Mouse (Mus musculus) megakaryocyte, embryonic 14.5 days (primary cell): ENCODE measurements around the gene Cyp4f40. TPM values are rescaled to one million over a fixed set of nuclear protein-coding genes. Genes with fewer than 3 reads are reported as not detected.
"Not testable (repeated sequence)": the region's sequence is repeated elsewhere in the genome, so short reads cannot be mapped to it uniquely, and the experiment has no call there.

Experiments used
- H3K27me3 ChIP-seq: replicated peaks from 2 replicates; pipeline ENCODE3; 2012; ENCODE audit warnings: inconsistent platforms
- H3K36me3 ChIP-seq: replicated peaks from 2 replicates; pipeline ENCODE3; 2012; ENCODE audit warnings: low read length, inconsistent platforms, mixed read lengths
- H3K4me1 ChIP-seq: 2 replicates; pipeline ENCODE4 v1.6.1; 2012; ENCODE audit warnings: inconsistent platforms
- H3K4me3 ChIP-seq: replicated peaks from 2 replicates; pipeline ENCODE3; 2012; ENCODE audit warnings: moderate library complexity, mild to moderate bottlenecking, inconsistent platforms
- H3K9me3 ChIP-seq: 2 replicates; pipeline ENCODE4 v1.6.1; 2012; ENCODE audit warnings: inconsistent platforms
- FLI1 ChIP-seq: IDR thresholded peaks from 2 replicates; pipeline ENCODE4 v1.6.1; 2012; ENCODE audit warnings: low read length, inconsistent platforms, mixed read lengths
- GATA1 ChIP-seq: IDR thresholded peaks from 3 replicates; pipeline ENCODE4 v1.6.1; 2012; ENCODE audit warnings: mixed read lengths, low read length, inconsistent platforms, borderline replicate concordance
- polyA plus RNA-seq: library from polyadenylated mRNA; stranded (reverse); fragments of >175 nt; gene quantifications from 2 replicates; pipeline ENCODE4 v1.2.3, GENCODE M21; 2012; ENCODE audit warnings: low replicate concordance; ENCODE audit not compliant: insufficient read depth

Gene Cyp4f40
- polyA plus RNA-seq, 1 experiment, result 0.74 TPM

DNA sequence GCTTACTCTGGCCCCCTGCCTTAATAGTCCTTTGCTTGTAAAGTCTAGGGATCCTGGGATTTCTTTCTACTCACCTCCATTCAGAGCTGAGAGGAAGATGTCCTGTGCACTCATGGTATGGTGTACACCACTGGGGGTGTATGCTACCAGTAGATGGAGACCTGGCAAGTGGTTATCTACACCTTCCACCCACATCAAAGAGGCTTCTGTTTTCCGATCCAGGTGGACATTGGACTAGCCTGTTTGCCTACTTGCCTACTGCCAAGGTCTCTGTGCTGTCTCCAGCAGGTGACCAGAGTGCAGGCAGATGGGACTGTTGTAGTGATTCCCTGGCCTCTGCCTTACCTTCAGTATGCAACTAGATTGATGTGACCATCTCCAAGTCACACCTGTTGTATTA is 32.3 kb downstream of the Cyp4f40 start:
- Histone ChIP-seq H3K36me3 (no peaks in the 10 kb centered on the region), H3K4me1 (no peaks in the 10 kb centered on the region), H3K27me3 (peaks cover 5% of the 10 kb centered on the region), H3K4me3 (no peak overlapping the region), H3K9me3 (peaks cover 24% of the 10 kb centered on the region)
- TF ChIP-seq GATA1, result no peak
- TF ChIP-seq FLI1, result no peak

DNA sequence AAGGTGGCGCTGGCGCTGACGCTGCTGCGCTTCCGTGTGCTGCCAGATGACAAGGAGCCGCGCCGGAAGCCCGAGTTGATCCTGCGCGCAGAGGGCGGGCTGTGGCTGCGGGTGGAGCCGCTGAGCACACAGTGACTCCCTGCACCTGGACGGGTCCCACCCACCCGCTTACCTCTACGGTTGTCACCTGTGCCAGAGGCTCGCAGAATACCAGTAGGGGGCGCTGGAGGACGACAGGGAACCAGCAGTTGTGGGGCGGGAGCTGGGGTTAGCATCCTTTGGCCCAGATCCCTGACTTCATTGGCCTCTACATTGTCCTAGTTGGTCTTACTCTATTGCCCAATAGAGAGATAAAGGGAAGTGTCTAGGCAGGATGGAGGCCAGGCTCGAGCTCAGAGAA is 44.1 kb downstream of the Cyp4f40 start:
- Histone ChIP-seq H3K4me1 (no peaks in the 10 kb centered on the region), H3K27me3 (peaks cover 5% of the 10 kb centered on the region), H3K9me3 (peaks cover 40% of the 10 kb centered on the region), H3K4me3 (peak overlapping the region; percentile 47), H3K36me3 (no peaks in the 10 kb centered on the region)
- TF ChIP-seq FLI1 (no peak), GATA1 (no peak)

DNA sequence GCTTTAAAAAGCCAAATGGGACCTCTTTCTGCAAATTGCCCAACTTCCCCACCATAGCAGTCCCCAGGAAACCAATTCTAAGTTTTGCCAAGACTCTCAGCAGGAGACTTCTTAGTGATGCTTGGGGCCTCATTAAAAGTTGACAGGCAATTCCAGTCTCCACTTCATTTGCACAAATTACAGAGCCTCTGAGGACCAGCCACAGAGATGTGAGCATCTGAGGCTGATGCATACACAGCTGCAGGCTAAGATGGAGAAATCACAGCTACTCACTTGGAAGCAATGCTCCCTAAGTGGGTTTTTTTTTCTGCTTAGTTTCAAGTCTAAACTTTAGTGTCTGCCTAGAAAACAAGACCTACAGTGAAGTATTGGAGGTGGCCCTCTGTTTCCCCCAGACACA is 51.8 kb downstream of the Cyp4f40 start:
- H3K4me3 ChIP-seq, H3K4me1 ChIP-seq, H3K27me3 ChIP-seq: not testable (repeated sequence)

DNA sequence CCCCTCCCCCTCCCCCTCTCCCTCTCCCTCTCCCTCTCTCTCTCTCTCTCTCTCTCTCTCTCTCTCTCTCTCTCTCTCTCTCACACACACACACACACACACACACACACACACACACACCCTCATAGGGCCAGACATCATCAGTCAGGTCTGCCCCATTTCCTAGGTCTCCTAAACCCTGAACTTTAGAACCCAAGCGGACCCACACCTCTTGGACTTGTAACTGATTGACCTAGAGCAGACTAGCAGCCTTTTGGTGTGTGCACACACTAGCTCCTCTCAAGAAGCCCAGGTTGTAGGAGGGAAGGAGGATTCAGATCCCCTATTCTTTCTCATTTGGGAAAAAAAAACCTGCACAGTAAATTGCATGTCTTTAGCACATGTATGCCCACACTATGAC is 63.5 kb downstream of the Cyp4f40 start:
- H3K36me3 ChIP-seq, H3K9me3 ChIP-seq, H3K27me3 ChIP-seq, H3K4me1 ChIP-seq, H3K4me3 ChIP-seq: not testable (repeated sequence)

More for the DNA sequence above, 51.8 kb downstream of the Cyp4f40 start:
- H3K36me3 ChIP-seq, result not testable (repeated sequence)
- peaks cover 23% of the 10 kb centered on the region for H3K9me3 ChIP-seq

DNA sequence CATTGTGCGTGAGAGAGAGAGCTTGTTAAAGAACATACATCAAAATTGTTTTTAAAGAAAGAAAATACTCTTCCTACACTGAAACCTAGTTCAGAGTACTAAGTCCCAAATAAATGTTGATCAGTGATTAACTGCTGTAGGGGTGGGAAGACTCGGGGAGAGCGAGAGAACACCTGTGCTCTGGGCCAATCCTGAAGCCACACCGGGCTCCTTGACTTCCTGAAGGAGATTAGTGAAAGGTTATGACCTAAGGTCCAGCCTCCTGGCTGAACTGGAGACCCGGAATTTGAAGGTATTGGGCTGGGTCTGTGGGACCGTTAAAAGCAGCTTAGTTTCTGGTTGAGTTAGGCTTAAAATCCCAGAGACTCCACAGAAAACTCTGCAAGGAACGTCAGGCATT is 64.1 kb downstream of the Cyp4f40 start:
- 0 out of 2 replicates have a peak, but pooled peaks cover 3% of the 10 kb centered on the region for H3K9me3 ChIP-seq
- no peaks in the 10 kb centered on the region for H3K36me3 ChIP-seq
- H3K27me3 ChIP-seq, result peaks cover 2% of the 10 kb centered on the region
- TF ChIP-seq FLI1 (no peak), GATA1 (no peak)
- no peak overlapping the region for H3K4me3 ChIP-seq
- H3K4me1 ChIP-seq, result no peaks in the 10 kb centered on the region

DNA sequence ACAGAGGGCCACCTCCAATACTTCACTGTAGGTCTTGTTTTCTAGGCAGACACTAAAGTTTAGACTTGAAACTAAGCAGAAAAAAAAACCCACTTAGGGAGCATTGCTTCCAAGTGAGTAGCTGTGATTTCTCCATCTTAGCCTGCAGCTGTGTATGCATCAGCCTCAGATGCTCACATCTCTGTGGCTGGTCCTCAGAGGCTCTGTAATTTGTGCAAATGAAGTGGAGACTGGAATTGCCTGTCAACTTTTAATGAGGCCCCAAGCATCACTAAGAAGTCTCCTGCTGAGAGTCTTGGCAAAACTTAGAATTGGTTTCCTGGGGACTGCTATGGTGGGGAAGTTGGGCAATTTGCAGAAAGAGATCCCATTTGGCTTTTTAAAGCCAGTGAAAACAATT is 67.7 kb downstream of the Cyp4f40 start:
- not testable (repeated sequence) for H3K4me1 ChIP-seq, H3K9me3 ChIP-seq, H3K4me3 ChIP-seq, H3K36me3 ChIP-seq, H3K27me3 ChIP-seq

Other genes starting within 250 kb of the Cyp4f40 start
- gene Pglyrp2, start 234.7 kb upstream of the Cyp4f40 start, polyA plus RNA-seq, result 2.0 and 3.2 TPM in 2 replicates
- gene Cyp4f39, start 206.2 kb upstream of the Cyp4f40 start, polyA plus RNA-seq, result not detected in 2 replicates
- 0.67 TPM in 1 of 2 replicates, not detected in the other for gene Cyp4f17, start 152.8 kb upstream of the Cyp4f40 start, polyA plus RNA-seq
- gene Cyp4f16, start 122.3 kb upstream of the Cyp4f40 start, polyA plus RNA-seq, result 2.1 and 5.3 TPM in 2 replicates
- gene Cyp4f37, start 37.6 kb upstream of the Cyp4f40 start, polyA plus RNA-seq, result 0.15 TPM in 1 of 2 replicates, not detected in the other
- not detected in 2 replicates for gene Cyp4f15, start 26.7 kb downstream of the Cyp4f40 start, polyA plus RNA-seq
- gene Zfp871, start 129.4 kb downstream of the Cyp4f40 start, polyA plus RNA-seq, result 0.16 TPM in 1 of 2 replicates, not detected in the other
- gene Zfp811, start 151.0 kb downstream of the Cyp4f40 start, polyA plus RNA-seq, result not detected in 2 replicates
- gene Zfp799, start 171.4 kb downstream of the Cyp4f40 start, polyA plus RNA-seq, result 0.11 TPM in 1 of 2 replicates, not detected in the other
- gene Zfp870, start 232.7 kb downstream of the Cyp4f40 start, polyA plus RNA-seq, result not detected in 2 replicates